Mouse (Mus musculus): Measurements from ENCODE around the gene Cd8b1. TPM values are rescaled to one million over a fixed set of nuclear protein-coding genes. Genes with fewer than 3 reads are reported as not detected.

Gene Cd8b1
- polyA plus RNA-seq, 1 experiment from 2014 or later = 0.12 TPM

GRCm38 (mm10) chr6:71341179-71341578 lies 18.6 kb downstream of the Cd8b1 start:
- H3K36me3 ChIP-seq (ENCODE audit: insufficient read depth, low read length) = no peaks in the 10 kb centered on the region
- H3K9me3 ChIP-seq (replicated peaks; ENCODE audit: low read length) = no peaks in the 10 kb centered on the region
- no peak for TF ChIP-seq CTCF (IDR thresholded peaks at IDR 0.05; ENCODE audit: low read depth)
- H3K4me1 ChIP-seq (replicated peaks; ENCODE audit: insufficient read depth, low read length) = no peaks in the 10 kb centered on the region
- H3K4me3 ChIP-seq (replicated peaks; ENCODE audit: low read depth, low read length) = no peak overlapping the region
- no peak overlapping the region for H3K27ac ChIP-seq
- no peak for ATAC-seq (replicated peaks; ENCODE audit: low FRiP score, low read depth)
- 89% methylated on average over 9 of the region's 9 CpGs for WGBS
- no peak overlapping the region for H3K9ac ChIP-seq (ENCODE audit: low read depth, low read length)
- no peak for DNase-seq (ENCODE audit: low spot score)
- no peaks in the 10 kb centered on the region for H3K27me3 ChIP-seq (ENCODE audit: insufficient read depth, low read length)
- no peak overlapping the region for H3K4me2 ChIP-seq (ENCODE audit: low read length)

- DNase-seq (ENCODE audit: low spot score) (no peak), ATAC-seq (replicated peaks; ENCODE audit: low FRiP score, low read depth) (no peak)
- H3K27ac ChIP-seq = no peak overlapping the region
- 98% methylated on average over 9 of the region's 9 CpGs for WGBS
- no peaks in the 10 kb centered on the region for H3K36me3 ChIP-seq (ENCODE audit: insufficient read depth, low read length)
- H3K27me3 ChIP-seq (ENCODE audit: insufficient read depth, low read length) = no peaks in the 10 kb centered on the region
- H3K4me2 ChIP-seq (ENCODE audit: low read length) = no peak overlapping the region
- no peak overlapping the region for H3K4me3 ChIP-seq (replicated peaks; ENCODE audit: low read depth, low read length)
- H3K9ac ChIP-seq (ENCODE audit: low read depth, low read length) = no peak overlapping the region
- no peaks in the 10 kb centered on the region for H3K9me3 ChIP-seq (replicated peaks; ENCODE audit: low read length)
- no peaks in the 10 kb centered on the region for H3K4me1 ChIP-seq (replicated peaks; ENCODE audit: insufficient read depth, low read length)
- TF ChIP-seq CTCF (IDR thresholded peaks at IDR 0.05; ENCODE audit: low read depth) = no peak
Measured at GRCm38 (mm10) chr6:71348006-71348405, 25.4 kb downstream of the Cd8b1 start.

GRCm38 (mm10) chr6:71351201-71351600 lies 28.6 kb downstream of the Cd8b1 start:
- DNase-seq (ENCODE audit: low spot score) (no peak), ATAC-seq (replicated peaks; ENCODE audit: low FRiP score, low read depth) (no peak)
- H3K27ac ChIP-seq = no peak overlapping the region
- no peaks in the 10 kb centered on the region for H3K4me1 ChIP-seq (replicated peaks; ENCODE audit: insufficient read depth, low read length)
- TF ChIP-seq CTCF (IDR thresholded peaks at IDR 0.05; ENCODE audit: low read depth) = no peak
- H3K9ac ChIP-seq (ENCODE audit: low read depth, low read length) = no peak overlapping the region
- no peaks in the 10 kb centered on the region for H3K27me3 ChIP-seq (ENCODE audit: insufficient read depth, low read length)
- no peak overlapping the region for H3K4me2 ChIP-seq (ENCODE audit: low read length)
- no peak overlapping the region for H3K4me3 ChIP-seq (replicated peaks; ENCODE audit: low read depth, low read length)
- H3K36me3 ChIP-seq (ENCODE audit: insufficient read depth, low read length) = no peaks in the 10 kb centered on the region
- no peaks in the 10 kb centered on the region for H3K9me3 ChIP-seq (replicated peaks; ENCODE audit: low read length)
- 84% methylated on average over 3 of the region's 3 CpGs for WGBS

- WGBS = 94% methylated on average over 6 of the region's 6 CpGs
- H3K36me3 ChIP-seq (ENCODE audit: insufficient read depth, low read length) = no peaks in the 10 kb centered on the region
- DNase-seq (ENCODE audit: low spot score) = no peak
- no peaks in the 10 kb centered on the region for H3K4me1 ChIP-seq (replicated peaks; ENCODE audit: insufficient read depth, low read length)
- no peak for TF ChIP-seq CTCF (IDR thresholded peaks at IDR 0.05; ENCODE audit: low read depth)
- no peaks in the 10 kb centered on the region for H3K9me3 ChIP-seq (replicated peaks; ENCODE audit: low read length)
- H3K27me3 ChIP-seq (ENCODE audit: insufficient read depth, low read length) = no peaks in the 10 kb centered on the region
- H3K4me2 ChIP-seq (ENCODE audit: low read length) = no peak overlapping the region
- no peak overlapping the region for H3K9ac ChIP-seq (ENCODE audit: low read depth, low read length)
- H3K27ac ChIP-seq = no peak overlapping the region
- H3K4me3 ChIP-seq (replicated peaks; ENCODE audit: low read depth, low read length) = no peak overlapping the region
- ATAC-seq (replicated peaks; ENCODE audit: low FRiP score, low read depth) = no peak
Measured at GRCm38 (mm10) chr6:71352201-71352600, 29.6 kb downstream of the Cd8b1 start.

GRCm38 (mm10) chr6:71352866-71353427 lies 30.4 kb downstream of the Cd8b1 start:
- WGBS = 81% methylated on average over 10 of the region's 10 CpGs
- ATAC-seq (replicated peaks; ENCODE audit: low FRiP score, low read depth) (no peak), DNase-seq (ENCODE audit: low spot score) (no peak)
- H3K27me3 ChIP-seq (ENCODE audit: insufficient read depth, low read length) = no peaks in the 10 kb centered on the region
- no peaks in the 10 kb centered on the region for H3K36me3 ChIP-seq (ENCODE audit: insufficient read depth, low read length)
- H3K4me3 ChIP-seq (replicated peaks; ENCODE audit: low read depth, low read length) = no peak overlapping the region
- no peak for TF ChIP-seq CTCF (IDR thresholded peaks at IDR 0.05; ENCODE audit: low read depth)
- H3K4me2 ChIP-seq (ENCODE audit: low read length) = no peak overlapping the region
- H3K27ac ChIP-seq = no peak overlapping the region
- H3K9me3 ChIP-seq (replicated peaks; ENCODE audit: low read length) = no peaks in the 10 kb centered on the region
- H3K4me1 ChIP-seq (replicated peaks; ENCODE audit: insufficient read depth, low read length) = no peaks in the 10 kb centered on the region
- H3K9ac ChIP-seq (ENCODE audit: low read depth, low read length) = no peak overlapping the region

- no peaks in the 10 kb centered on the region for H3K36me3 ChIP-seq (ENCODE audit: insufficient read depth, low read length)
- H3K9me3 ChIP-seq (replicated peaks; ENCODE audit: low read length) = no peaks in the 10 kb centered on the region
- DNase-seq (ENCODE audit: low spot score) (no peak), ATAC-seq (replicated peaks; ENCODE audit: low FRiP score, low read depth) (no peak)
- H3K4me3 ChIP-seq (replicated peaks; ENCODE audit: low read depth, low read length) = no peak overlapping the region
- no peak for TF ChIP-seq CTCF (IDR thresholded peaks at IDR 0.05; ENCODE audit: low read depth)
- WGBS = 84% methylated on average over 2 of the region's 2 CpGs
- H3K4me1 ChIP-seq (replicated peaks; ENCODE audit: insufficient read depth, low read length) = no peaks in the 10 kb centered on the region
- H3K27ac ChIP-seq = no peak overlapping the region
- H3K4me2 ChIP-seq (ENCODE audit: low read length) = no peak overlapping the region
- H3K9ac ChIP-seq (ENCODE audit: low read depth, low read length) = no peak overlapping the region
- H3K27me3 ChIP-seq (ENCODE audit: insufficient read depth, low read length) = no peaks in the 10 kb centered on the region
Measured at GRCm38 (mm10) chr6:71353722-71354121, 31.1 kb downstream of the Cd8b1 start.

GRCm38 (mm10) chr6:71357493-71357892 lies 34.9 kb downstream of the Cd8b1 start:
- DNase-seq (ENCODE audit: low spot score) = no peak
- ATAC-seq (replicated peaks; ENCODE audit: low FRiP score, low read depth) = no peak
- no peaks in the 10 kb centered on the region for H3K36me3 ChIP-seq (ENCODE audit: insufficient read depth, low read length)
- 84% methylated on average over 7 of the region's 7 CpGs for WGBS
- H3K4me3 ChIP-seq (replicated peaks; ENCODE audit: low read depth, low read length) = no peak overlapping the region
- no peak overlapping the region for H3K27ac ChIP-seq
- no peaks in the 10 kb centered on the region for H3K9me3 ChIP-seq (replicated peaks; ENCODE audit: low read length)
- no peak for TF ChIP-seq CTCF (IDR thresholded peaks at IDR 0.05; ENCODE audit: low read depth)
- no peak overlapping the region for H3K4me2 ChIP-seq (ENCODE audit: low read length)
- no peaks in the 10 kb centered on the region for H3K27me3 ChIP-seq (ENCODE audit: insufficient read depth, low read length)
- H3K4me1 ChIP-seq (replicated peaks; ENCODE audit: insufficient read depth, low read length) = no peaks in the 10 kb centered on the region
- H3K9ac ChIP-seq (ENCODE audit: low read depth, low read length) = no peak overlapping the region
